Mouse (Mus musculus) embryonic facial prominence, embryonic 14.5 days (tissue): ENCODE data around the gene Dcbld1. TPM values are rescaled to one million over a fixed set of nuclear protein-coding genes. Genes with fewer than 3 reads are reported as not detected.

Source experiments
- ATAC-seq: fragments of 200-750 bp; cut with Nextera tagmentation; 2 replicates; pipeline ENCODE4 v1.8.0; 2017; ENCODE audit warnings: low read depth, moderate number of reproducible peaks, moderate TSS enrichment
- DNase-seq: peaks from one replicate; pipeline ENCODE4 v3.0.0-alpha.2; 2015; ENCODE audit warnings: low spot score
- H3K27ac ChIP-seq: fragments of 300-500 bp; sonication (generic); replicated peaks from 2 replicates; pipeline ENCODE4 v1.5.1; 2014; ENCODE audit warnings: low read depth, mild to moderate bottlenecking, low read length, moderate library complexity
- H3K27me3 ChIP-seq: fragments of 300-500 bp; sonication (generic); replicated peaks from 2 replicates; pipeline ENCODE4 v1.6.1; 2014; ENCODE audit warnings: low read length; ENCODE audit not compliant: control insufficient read depth, insufficient read depth
- H3K36me3 ChIP-seq: fragments of 300-500 bp; sonication (generic); 2 replicates; pipeline ENCODE4 v1.6.1; 2014; ENCODE audit warnings: low read length, mixed read lengths; ENCODE audit not compliant: control insufficient read depth, insufficient read depth
- H3K4me1 ChIP-seq: fragments of 300-500 bp; sonication (generic); 2 replicates; pipeline ENCODE4 v1.6.1; 2014; ENCODE audit warnings: antibody characterized with exemption, low read length; ENCODE audit not compliant: control insufficient read depth, insufficient read depth
- H3K4me2 ChIP-seq: fragments of 300-500 bp; sonication (generic); 2 replicates; pipeline ENCODE4 v1.6.1; 2014; ENCODE audit warnings: low read depth, mild to moderate bottlenecking, low read length, moderate library complexity, mixed read lengths
- H3K4me3 ChIP-seq: fragments of 300-500 bp; sonication (generic); 2 replicates; pipeline ENCODE4 v1.5.1; 2014; ENCODE audit warnings: low read depth, mild to moderate bottlenecking, low read length
- H3K9ac ChIP-seq: fragments of 300-500 bp; sonication (generic); 2 replicates; pipeline ENCODE4 v1.6.1; 2014; ENCODE audit warnings: low read depth, mild to moderate bottlenecking, low read length, moderate library complexity, mixed read lengths
- H3K9me3 ChIP-seq: fragments of 300-500 bp; sonication (generic); 2 replicates; pipeline ENCODE4 v1.6.1; 2016; ENCODE audit warnings: low read length; ENCODE audit not compliant: control insufficient read depth
- WGBS: fragments of 180-500 bp; shearing (Covaris S2); extraction: QIAGEN DNeasy Blood & Tissue Kit; methylation state at CpG from one replicate; pipeline ENCODE4 v1.1.7; 2014; 5-methylcytosine and 5-hydroxymethylcytosine counted together
- polyA plus RNA-seq: library from polyadenylated mRNA; unstranded; fragments of >200 nt; fragmentation: Nextera tagmentation; extraction: Ambion mirVana; gene quantifications from 2 replicates; pipeline ENCODE4 v1.2.1, GENCODE M21; 2014

Dcbld1 gene
- polyA plus RNA-seq, 1 experiment from 2014 or later: 12.8 TPM

DNA sequence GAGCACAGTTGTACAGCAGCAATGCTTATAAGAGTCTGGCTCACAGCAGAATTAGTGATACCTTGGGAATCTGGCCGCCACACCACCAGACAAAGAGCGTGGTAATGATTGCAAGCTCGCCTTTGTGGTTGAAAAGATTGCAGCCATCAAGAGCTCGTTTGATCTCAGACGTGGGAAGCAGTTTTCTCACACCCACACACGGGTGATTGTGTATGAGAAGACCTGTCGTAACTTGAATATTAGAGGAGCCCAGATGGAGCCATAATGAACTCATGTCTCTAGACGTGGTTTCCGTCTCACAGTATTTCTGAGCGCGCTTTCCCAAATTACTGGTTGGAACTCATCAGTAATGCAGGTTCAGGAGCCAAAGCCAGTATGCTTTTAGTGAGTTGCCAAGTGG lies 20.0 kb downstream of the Dcbld1 start:
- WGBS: 82% methylated on average over 11 of the region's 11 CpGs
- H3K36me3 ChIP-seq: no peaks in the 10 kb centered on the region
- no peaks in the 10 kb centered on the region for H3K27me3 ChIP-seq
- H3K4me3 ChIP-seq: no peak overlapping the region
- no peaks in the 10 kb centered on the region for H3K4me1 ChIP-seq
- no peak overlapping the region for H3K4me2 ChIP-seq
- H3K9ac ChIP-seq: no peak overlapping the region
- H3K9me3 ChIP-seq: no peaks in the 10 kb centered on the region
- no peak overlapping the region for H3K27ac ChIP-seq
- DNase-seq: peak; percentile 27
- peak; percentile 44; the same call in 1 of the 2 replicates for ATAC-seq

DNA sequence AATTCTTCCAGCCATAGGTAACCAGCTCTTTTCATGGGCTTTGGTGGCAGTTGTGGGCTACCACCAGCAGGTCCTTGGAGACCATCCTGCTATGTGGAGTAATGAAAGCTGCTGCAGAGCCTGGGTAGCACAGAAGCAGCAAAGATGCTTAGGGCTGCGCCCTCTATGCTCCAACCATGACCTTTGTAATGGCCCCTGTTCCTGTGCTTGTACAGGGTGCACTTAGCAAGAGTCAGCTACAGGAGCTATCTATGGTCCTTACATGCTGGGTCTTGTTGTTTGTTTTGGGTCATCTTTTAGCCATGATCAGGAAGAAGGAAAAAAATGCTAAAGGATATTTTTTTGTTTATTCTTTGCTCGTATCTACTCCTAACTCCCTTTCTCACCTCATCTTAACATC lies 24.3 kb downstream of the Dcbld1 start:
- no peak overlapping the region for H3K4me2 ChIP-seq
- WGBS: 63% methylated on average over 2 of the region's 2 CpGs
- no peaks in the 10 kb centered on the region for H3K27me3 ChIP-seq
- ATAC-seq (no peak), DNase-seq (no peak)
- 0 out of 2 replicates have a peak, but pooled peaks cover 8% of the 10 kb centered on the region for H3K36me3 ChIP-seq
- no peak overlapping the region for H3K9ac ChIP-seq
- H3K4me3 ChIP-seq: no peak overlapping the region
- no peaks in the 10 kb centered on the region for H3K9me3 ChIP-seq
- no peaks in the 10 kb centered on the region for H3K4me1 ChIP-seq
- no peak overlapping the region for H3K27ac ChIP-seq

DNA sequence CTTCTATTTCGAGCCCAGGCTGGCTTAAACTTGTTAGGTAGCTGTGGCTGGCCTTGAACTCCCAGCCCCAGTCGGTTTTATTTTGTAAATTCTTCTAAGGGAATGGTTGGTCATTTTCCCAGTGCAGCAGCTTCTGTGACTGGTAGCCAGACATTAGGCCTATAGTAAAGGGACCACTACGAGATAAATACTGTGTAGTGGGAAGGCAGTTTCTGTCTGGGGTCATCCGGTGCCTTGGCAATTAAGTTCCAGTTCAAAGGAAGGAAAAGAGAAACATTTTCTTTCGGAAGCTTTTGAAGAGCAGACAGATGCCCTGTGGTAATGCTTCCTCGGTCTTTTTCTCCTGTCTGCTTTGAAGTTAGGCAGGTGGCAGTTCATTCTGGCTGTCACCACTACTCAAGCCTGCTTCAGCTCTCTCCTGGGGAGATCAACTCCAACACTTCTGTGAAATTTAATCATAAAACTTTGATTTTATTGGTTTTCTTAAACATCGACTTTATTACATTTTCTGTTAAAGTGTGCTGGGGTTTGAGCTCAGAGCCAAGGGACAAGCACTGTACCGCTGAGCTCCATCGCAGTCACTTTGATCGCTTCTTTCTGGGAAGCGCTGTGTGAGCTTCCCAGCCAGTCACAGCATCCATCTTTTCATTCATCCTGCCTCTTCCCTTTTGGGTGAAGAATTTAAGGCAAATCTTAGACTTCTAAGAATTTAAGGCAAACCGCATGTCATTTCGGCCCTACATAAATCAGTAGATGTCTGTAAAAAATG lies 24.9 kb downstream of the Dcbld1 start:
- Histone ChIP-seq H3K36me3 (0 out of 2 replicates have a peak, but pooled peaks cover 11% of the 10 kb centered on the region), H3K4me1 (no peaks in the 10 kb centered on the region), H3K9ac (no peak overlapping the region), H3K4me3 (no peak overlapping the region), H3K27ac (no peak overlapping the region), H3K27me3 (no peaks in the 10 kb centered on the region), H3K9me3 (no peaks in the 10 kb centered on the region), H3K4me2 (no peak overlapping the region)
- ATAC-seq: no peak
- WGBS: 49% methylated on average over 13 of the region's 13 CpGs
- no peak for DNase-seq

DNA sequence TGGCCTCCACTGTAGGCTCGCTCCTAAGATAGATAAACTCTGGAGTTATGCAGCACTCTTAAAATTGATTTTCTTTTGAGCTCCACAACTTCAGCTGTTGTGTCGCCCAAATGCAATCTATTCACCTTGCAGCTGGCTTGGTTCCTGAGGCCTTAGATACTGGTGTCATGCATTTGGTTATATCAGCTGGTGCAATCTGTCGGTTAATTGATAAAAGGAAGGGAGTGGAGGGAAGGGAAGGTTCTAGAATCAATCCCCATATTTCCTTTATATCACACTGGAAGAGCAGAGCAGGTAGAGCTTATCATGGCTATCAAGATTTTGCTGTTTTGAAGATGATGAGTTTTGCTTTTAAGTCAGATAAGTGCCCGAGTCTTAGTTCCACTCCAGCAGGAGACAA lies 26.8 kb downstream of the Dcbld1 start:
- Histone ChIP-seq H3K9ac (no peak overlapping the region), H3K4me3 (no peak overlapping the region), H3K27ac (no peak overlapping the region), H3K4me1 (no peaks in the 10 kb centered on the region), H3K4me2 (no peak overlapping the region), H3K36me3 (peaks cover 19% of the 10 kb centered on the region; the same call in 1 of the 2 replicates), H3K27me3 (no peaks in the 10 kb centered on the region), H3K9me3 (no peaks in the 10 kb centered on the region)
- 86% methylated on average over 4 of the region's 4 CpGs for WGBS
- DNase-seq (no peak), ATAC-seq (no peak)

DNA sequence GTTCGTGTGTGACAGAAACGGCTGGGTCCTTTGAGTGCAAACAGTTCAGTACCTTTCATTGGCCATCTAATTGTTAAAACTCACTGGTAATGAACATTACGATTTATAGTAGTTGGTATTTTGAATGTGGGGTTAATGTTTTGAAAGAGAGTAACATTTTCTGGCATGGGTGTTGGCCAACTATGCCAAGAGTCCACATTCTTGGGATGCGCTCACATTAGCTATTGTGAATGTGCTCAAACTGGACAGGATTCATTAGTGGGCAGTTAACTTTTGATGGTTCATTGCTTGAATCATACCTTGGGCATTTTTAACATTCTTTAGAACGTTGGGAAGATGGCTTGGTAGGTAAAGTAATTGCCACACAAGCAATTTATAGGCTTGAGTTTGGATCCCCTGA lies 30.7 kb downstream of the Dcbld1 start:
- Histone ChIP-seq H3K4me2 (no peak overlapping the region), H3K36me3 (peaks cover 25% of the 10 kb centered on the region; the same call in 1 of the 2 replicates), H3K4me1 (no peaks in the 10 kb centered on the region), H3K9me3 (no peaks in the 10 kb centered on the region), H3K27me3 (no peaks in the 10 kb centered on the region), H3K27ac (no peak overlapping the region), H3K4me3 (no peak overlapping the region), H3K9ac (no peak overlapping the region)
- no peak for ATAC-seq
- no peak for DNase-seq
- 90% methylated on average over 5 of the region's 5 CpGs for WGBS

DNA sequence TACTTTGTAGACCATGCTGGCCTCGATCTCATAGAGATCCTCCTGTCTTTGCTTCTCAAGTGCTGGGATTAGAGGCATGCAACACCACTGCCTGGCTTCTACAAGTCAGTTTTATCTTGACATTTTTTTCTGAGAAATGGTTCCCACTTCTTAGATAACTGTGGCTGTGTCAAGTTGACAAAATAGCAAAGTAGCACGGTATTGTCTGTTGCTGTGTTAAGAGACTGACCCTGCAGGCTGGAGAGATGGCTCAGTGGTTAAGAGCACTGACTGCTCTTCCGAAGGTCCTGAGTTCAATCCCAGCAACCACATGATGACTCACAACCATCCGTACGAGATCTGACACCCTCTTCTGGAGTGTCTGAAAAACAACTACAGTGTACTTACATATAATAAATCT lies 35.5 kb downstream of the Dcbld1 start:
- WGBS: 86% methylated on average over 5 of the region's 5 CpGs
- Histone ChIP-seq H3K4me2 (no peak overlapping the region), H3K27me3 (no peaks in the 10 kb centered on the region), H3K27ac (no peak overlapping the region), H3K4me1 (peaks cover 1% of the 10 kb centered on the region; the same call in 1 of the 2 replicates), H3K9ac (no peak overlapping the region), H3K9me3 (no peaks in the 10 kb centered on the region), H3K4me3 (no peak overlapping the region), H3K36me3 (peaks cover 15% of the 10 kb centered on the region; the same call in 1 of the 2 replicates)
- DNase-seq (no peak), ATAC-seq (no peak)

DNA sequence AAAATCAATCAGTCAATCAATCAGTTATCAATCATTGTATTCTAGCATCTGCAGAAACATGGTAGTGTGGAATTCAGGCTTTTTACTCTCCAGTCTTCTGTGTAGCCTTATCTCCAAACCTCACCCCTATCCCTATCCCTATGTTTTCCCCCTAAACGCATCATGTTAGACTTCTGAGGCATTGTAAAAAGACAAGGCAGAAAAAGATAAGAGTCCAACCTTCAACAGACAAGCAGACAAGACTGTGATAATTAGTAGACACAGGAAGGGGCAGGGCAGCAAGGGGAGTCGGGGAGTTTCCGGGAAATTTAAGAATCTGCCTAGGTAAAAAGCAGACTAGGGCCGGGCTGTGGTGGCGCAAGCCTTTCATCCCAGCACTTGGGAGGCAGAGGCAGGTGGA lies 38.0 kb downstream of the Dcbld1 start:
- no peaks in the 10 kb centered on the region for H3K9me3 ChIP-seq
- H3K36me3 ChIP-seq: 0 out of 2 replicates have a peak, but pooled peaks cover 3% of the 10 kb centered on the region
- peaks cover 8% of the 10 kb centered on the region; the same call in 1 of the 2 replicates for H3K4me1 ChIP-seq
- no peak overlapping the region for H3K4me2 ChIP-seq
- no peak for ATAC-seq
- H3K27ac ChIP-seq: no peak overlapping the region
- DNase-seq: no peak
- H3K27me3 ChIP-seq: no peaks in the 10 kb centered on the region
- WGBS: 82% methylated on average over 5 of the region's 5 CpGs
- no peak overlapping the region for H3K4me3 ChIP-seq
- no peak overlapping the region for H3K9ac ChIP-seq

DNA sequence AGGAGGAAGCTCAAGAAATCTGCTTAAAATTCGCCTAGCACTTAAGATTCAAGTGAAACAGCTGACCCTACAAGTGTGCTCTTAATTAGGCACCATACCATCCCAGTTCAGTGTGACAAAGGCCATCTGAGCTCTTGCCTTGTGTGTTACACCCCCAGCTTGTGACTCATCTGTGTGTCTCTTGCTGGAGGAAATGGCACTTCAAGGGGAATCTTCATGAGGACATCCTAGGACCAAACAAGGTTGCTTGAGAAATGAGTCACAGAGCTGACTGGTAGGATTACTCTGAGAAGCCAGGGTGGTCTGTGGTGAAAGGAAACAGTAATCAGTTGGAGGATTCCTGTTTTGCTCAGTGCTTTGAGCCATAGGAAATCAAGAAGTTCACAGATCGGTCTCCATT lies 39.6 kb downstream of the Dcbld1 start:
- H3K27me3 ChIP-seq: no peaks in the 10 kb centered on the region
- 0 out of 2 replicates have a peak, but pooled peaks cover 2% of the 10 kb centered on the region for H3K36me3 ChIP-seq

More for the DNA sequence above, 39.6 kb downstream of the Dcbld1 start:
- 67% methylated on average over 2 of the region's 2 CpGs for WGBS
- no peak overlapping the region for H3K9ac ChIP-seq
- H3K4me2 ChIP-seq: no peak overlapping the region
- no peak overlapping the region for H3K4me3 ChIP-seq
- H3K4me1 ChIP-seq: peaks cover 8% of the 10 kb centered on the region; the same call in 1 of the 2 replicates
- peak; percentile 13 for DNase-seq
- ATAC-seq: no peak
- H3K9me3 ChIP-seq: no peaks in the 10 kb centered on the region
- no peak overlapping the region for H3K27ac ChIP-seq
